Mouse (Mus musculus): ENCODE results near the gene Adgrf3. TPM values are rescaled to one million over a fixed set of nuclear protein-coding genes. Genes with fewer than 3 reads are reported as not detected.
"Not testable (repeated sequence)": the region's sequence is repeated elsewhere in the genome, so short reads cannot be mapped to it uniquely, and the experiment has no call there.

Adgrf3 gene
- 0.01 TPM in 1 of 2 replicates, not detected in the other for polyA plus RNA-seq (2012; rRNA removed)

DNA sequence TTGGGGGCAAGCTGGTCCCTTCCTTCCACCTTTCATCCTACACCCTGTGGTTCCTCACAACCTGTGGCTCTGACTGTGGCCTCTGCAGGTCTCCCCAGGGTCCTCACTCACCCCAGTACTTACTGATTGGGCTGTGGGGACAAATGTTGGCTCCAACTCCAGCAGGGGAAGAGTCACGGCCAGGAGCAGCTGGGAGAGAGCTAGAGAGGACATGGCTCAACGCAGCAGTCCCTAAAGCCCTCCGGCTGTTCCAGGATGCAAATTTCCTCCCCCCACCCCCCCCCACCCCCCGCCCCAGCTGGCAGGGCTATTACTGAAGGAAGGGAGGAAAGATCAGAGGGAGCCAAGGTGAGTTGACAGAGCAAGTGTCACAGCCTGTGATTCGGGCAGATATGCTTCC is at the start of gene Adgrf3:
Gene Adgrf3 (minus strand): TSS at position 230 of the 400 bp plus-strand sequence.
- DNase-seq (ENCODE audit: low spot score), result no peak

DNA sequence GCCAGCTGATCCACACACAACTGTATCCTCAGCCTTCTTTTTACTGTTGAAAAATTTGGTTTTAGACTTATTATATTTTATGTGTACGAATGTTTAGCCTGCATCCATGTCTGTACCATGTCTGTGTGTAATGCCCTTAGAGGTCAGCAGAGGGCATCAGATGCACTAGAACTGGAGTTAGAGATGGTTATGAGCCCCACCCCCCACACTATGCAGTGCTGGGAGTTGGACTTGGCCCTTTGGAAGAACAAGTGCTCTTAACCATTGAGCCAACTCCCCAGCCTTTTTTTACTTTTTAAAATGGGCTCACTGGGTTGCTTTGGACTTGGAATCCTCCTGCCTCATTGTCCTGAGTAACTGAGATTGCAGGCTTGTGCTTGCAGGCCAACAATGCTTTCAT is 42.1 kb upstream of the Adgrf3 start:
- no peak for DNase-seq (ENCODE audit: low spot score)

DNA sequence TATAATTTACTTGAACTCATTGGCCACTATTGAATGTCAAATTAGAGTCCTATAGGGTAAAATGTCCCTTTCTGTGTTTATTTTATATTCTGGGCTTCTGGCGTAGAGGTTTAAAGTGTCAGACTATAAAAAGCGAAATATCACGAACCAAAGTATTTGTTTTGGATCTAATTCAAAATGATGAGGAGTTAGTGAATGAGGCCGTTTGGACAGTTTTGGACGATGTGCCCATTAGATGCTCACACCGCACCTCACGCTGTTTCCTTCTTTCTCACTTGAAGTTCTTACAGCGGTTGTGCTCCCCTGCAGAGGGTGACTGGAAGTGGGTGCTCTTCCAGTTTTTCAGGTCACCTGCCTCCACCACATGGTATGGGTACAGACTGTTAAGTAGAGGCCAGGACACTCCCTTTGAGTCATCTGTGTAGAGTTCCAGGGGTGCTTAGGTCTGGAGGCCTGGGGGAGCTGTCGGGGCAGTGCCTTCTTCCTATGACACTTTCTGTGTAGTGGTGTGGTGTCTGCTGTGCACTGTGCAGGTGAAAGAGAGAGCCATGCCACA is 40.4 kb upstream of the Adgrf3 start:
- DNase-seq (ENCODE audit: low spot score), result no peak

DNA sequence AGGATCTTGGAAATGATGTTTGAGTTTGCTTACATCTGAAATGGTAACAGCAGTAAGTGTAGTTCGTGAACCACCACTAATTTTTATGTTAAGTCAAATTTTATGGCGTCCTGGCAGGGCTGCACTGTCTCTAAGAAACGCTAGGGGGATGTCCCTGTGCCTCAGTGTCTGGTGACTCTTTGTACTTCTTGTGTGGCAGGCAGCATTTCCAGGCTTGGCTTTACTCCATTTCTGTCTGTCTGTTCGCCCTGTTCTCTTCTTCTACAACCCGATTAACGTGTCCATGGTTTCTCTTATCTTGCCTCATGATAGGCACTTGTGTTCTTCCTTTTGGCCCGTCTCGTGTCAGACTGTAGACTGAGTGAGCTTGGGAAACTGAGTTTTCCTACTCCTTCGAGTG is 38.2 kb upstream of the Adgrf3 start:
- no peak for DNase-seq (ENCODE audit: low spot score)

DNA sequence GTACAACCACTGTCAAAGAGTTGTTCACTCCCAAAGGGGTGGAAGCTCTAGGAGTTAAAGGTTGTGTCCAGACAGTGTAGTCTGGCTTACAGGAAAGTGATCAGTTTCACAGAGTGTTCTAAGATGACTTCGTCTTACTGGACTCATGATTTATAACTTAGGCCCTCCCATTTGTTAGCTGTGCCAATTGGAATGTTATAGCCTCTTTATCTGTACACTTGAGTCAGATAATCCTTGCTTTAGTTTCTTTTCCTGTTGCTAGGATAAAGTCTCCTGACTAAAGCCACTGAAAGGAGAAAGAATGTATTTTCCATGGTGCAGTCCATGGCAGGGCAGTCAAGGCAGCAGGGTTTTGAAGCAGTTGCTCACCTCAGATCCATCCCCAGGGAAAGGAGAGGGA is 36.9 kb upstream of the Adgrf3 start:
- DNase-seq (ENCODE audit: low spot score), result no peak

DNA sequence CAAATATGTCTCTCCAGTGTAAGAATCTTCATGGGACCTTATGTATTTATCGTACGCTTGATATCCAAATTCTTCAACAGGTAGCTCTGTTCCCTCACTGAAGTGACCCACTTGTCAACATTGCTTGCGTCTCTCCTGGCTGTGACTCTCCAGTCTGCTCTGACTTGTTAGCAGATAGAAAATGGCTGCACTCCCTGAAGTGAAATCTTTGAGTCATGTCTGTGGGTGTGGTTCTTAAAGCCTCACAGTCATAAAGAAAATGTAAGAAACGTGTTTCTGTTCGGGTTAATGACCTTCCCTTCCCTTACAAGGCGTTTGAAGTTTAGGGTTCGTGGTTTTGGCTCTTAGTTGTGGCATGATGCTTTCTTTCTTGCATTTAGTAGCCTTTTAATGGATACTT is 35.0 kb upstream of the Adgrf3 start:
- no peak for DNase-seq (ENCODE audit: low spot score)

DNA sequence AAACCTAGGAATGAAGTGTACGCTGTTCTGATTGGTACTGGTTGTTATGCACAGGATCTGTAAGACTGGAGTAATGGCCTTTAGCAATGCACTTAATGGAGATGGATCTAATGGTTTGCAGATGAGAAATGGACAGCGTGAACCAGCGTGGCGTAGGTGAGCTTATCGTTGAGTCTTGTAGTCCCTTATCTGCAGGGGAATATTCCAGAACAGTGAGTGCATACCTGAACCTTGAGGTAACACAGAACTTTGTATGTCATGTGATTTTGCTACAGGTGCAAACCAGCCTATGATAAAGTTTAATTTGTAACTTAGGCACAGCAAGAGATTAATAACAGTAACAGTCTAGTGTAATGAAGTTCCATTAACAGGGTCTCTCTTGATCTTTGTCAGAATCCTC is 33.0 kb upstream of the Adgrf3 start:
- no peak for DNase-seq (ENCODE audit: low spot score)

DNA sequence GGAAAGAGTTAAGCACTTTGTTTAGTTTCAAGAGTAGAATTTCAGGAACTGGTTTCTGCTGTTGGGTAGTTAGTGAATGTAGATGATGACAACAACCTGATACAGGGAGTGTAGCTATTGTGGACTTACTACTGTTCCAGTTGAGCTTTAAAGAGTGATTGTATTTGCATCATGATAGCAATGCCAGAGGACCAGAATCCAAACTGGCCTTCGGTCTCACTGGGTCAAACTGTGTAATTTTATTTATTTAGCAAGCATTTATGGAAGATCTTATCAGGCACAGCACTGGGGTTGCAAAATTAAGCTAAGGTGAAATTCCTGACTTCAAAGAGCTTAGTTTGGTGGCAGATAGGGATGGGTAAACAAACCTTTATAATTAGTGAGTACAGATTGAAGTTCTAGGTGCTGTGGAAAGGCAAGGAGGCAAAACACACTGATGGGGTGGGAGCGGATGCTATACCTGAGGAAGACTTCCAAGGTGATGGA is 30.2 kb upstream of the Adgrf3 start:
- no peak for DNase-seq (ENCODE audit: low spot score)

DNA sequence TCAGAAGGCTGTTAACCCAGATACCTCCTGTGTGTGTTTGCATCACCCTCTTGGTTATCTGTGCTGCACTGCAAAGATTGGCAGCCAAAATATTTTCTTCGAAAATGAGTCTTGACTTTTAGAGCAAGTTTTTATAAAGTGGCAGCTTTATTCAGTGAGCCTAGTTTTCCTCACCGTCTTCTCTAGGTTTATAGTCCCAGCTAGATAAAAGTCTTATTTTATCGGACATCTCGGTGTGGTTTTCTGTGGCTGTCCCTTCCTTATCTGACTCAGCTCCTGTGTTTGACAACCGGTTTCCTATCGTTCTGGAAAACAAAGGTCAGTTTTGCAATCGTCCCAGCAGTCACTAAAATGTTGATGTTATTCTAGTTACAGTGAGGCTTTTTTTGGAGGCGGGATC is 28.5 kb upstream of the Adgrf3 start:
- no peak for DNase-seq (ENCODE audit: low spot score)

DNA sequence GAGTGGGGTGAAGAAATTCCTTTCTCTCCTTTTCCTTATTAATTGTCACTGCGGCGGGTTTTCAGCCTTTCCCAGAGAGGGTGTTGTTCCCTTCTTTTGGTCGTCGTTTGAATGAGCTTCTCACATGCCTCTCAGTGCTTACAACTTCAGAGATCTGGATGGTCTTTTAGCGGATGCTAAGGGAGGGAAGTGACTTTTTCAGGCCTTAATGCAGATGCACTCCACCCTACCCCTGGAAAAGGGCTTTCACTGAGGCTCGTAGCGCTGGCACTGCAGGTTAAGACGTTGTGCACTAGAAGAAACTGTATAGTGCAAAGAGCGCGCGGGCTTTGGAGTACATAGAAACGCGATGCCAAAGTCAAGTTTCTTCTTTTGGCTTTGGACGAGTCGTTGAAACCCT is 27.5 kb upstream of the Adgrf3 start:
- no peak for DNase-seq (ENCODE audit: low spot score)

DNA sequence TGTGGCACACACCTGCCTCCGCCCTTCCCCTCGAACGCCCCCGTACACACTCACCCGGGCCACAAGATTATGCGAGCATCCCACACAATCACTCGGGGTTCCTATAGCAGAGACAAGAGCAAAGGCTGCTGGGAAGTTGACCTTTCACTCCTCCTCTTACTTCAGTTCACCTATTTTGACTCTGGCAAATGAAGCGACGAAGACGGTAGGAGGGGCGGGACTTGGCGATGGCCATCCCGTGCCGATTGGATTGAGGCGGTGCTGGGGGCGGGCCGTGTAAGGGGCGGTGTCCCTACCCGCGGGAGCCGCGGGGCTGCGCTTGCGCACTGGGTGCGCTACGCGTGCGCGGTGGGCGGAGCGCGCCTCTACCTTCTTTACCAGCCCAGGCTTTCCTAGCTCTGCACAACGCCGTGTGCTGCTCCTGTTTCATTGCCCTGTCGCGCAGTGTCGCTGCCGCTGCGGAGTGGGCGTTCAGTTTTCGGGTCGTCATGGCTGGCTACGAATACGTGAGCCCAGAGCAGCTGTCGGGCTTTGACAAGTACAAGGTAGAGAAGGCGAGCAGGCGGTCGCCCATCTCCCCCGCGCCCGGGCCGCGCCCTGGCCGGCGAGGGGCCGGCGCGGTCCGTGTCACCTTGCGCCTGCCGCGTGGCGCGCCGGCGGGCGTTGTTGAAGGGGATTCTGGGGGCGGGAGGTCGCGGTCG is 26.9 kb upstream of the Adgrf3 start, which contains the start of gene Selenoi:
Gene Selenoi (plus strand): TSS at position 311 of the 701 bp plus-strand sequence.
- peak; percentile 88 for DNase-seq (ENCODE audit: low spot score)

DNA sequence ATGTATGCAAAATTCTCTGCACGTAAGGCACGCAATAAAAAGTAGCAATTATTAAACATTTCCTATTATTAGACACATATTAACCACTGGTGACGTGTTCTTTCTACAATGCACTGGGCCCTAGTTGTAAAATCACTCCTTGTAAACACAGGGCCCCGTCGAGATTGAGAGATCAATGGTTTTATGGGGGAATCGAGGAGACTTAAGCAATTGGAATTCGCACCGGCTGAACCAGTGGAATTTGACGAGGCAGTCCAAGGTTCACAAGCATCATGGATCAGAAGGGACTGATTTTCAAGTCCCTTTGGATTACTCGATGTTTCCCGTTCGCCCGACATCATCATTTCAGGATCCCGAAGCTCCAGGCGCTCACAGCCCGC is 26.4 kb upstream of the Adgrf3 start:
- DNase-seq (ENCODE audit: low spot score), result no peak

DNA sequence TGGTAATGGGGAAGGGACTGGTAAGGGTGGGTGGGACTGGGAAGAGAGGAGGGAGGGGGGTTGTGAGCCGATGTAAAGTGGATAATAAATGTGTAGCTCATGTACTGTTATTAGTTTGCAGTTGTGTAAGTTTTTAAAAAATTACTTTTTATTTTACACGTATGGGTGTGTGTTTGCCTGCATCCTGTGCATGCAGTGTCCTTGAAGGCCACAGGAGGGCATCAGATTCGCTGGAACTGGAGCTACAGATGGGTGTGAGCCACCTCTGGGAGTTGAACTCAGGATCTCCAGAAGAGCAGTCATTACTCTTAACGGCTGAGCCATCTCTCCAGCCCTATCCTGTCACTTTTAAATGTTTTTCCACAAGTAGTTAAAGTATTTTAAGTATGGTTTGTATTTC is 25.4 kb upstream of the Adgrf3 start:
- no peak for DNase-seq (ENCODE audit: low spot score)

DNA sequence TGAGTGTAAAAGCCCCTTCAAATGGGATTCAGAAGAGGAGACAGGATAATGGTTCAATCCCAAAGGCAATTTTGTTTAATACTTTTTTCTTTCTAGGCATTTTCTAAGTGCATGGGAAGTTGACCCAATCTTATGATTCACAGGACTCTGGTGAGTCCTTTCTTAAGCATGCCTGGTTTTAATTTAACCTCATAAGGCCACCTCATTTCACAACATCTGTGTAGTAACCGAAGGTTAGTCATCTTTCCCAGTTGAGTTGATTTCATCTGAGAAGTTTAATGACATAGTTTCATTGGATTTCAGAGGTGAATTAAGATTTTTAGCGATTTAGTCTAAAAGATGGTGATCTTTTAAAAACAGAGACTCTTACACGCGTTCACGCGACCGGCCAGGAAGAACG is 17.2 kb upstream of the Adgrf3 start:
- no peak for DNase-seq (ENCODE audit: low spot score)

DNA sequence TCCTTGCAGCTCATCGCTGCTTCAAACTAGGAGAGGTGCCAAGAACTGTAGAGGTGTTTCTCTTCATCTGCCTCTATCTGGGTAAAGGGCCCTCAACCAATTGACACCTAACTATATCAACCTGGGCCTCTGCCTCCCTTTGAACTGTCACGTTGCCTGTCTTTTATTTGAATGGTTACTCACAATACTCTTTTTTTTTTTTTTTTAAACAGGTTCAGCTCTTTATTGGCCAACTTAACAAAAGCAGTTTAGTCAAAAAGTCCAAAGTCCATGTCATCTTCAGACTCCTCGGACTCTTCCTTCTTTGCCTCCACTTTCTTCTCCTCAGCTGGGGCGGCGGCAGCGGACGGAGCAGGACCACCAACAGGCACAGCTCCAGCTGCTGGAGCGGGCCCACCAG is 15.1 kb upstream of the Adgrf3 start:
- no peak for DNase-seq (ENCODE audit: low spot score)

DNA sequence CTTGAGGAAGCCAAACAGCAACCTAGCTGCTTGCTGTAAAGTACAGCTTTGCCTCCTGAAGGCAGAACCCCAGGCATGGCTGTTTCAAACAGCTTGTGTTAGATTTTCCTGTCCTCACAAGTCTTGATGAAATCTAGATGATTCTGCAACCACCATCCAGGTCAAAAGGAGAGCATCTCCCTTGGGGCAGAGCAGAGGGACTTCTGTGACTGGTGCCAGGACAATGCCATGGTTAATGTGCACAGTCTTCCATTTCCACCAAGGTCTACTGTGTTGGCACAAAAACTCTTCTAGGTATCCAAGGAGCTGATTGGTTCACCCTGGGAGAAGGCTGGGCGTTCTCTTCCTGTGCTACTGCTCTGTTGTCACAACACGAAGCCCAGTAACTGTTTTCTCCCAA is 14.2 kb upstream of the Adgrf3 start:
- DNase-seq (ENCODE audit: low spot score), result no peak

DNA sequence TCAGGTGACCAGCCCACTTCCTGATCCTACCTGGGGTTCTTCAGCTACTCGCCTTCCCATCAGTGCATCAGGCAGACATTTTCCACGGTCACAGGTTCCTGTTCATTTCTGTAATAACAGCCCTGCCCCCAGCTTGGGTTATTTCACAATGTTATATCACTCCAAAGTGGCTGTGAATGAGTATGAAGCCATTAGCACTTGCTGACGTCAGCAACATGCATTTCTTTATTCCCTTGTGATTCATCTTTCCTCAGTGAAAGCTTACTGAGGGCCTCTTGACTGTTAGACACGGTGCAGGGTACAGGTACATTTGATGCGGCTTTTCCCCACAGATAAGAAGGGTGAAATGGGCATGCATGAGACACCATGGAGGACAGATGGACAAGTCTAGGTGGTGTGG is 10.4 kb upstream of the Adgrf3 start:
- DNase-seq (ENCODE audit: low spot score), result no peak

DNA sequence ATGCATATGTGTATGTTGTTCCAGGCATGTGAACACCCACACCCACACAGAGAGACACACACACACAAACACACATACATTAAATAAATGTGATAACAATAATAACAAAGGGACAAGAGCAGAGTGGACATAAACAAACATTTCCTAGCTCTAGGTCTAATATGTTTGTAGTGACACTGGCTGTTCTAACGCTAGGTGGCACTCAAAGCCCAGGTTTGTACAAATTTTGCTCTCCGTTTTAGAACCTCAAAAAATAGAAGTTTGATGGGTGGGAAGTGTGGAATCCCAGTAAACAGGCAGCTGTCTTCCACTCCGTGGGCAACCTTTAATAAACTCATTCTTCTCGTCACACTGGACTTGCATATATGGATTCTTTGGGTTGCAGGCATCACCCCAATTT is 9.4 kb upstream of the Adgrf3 start:
- DNase-seq (ENCODE audit: low spot score), result no peak

DNA sequence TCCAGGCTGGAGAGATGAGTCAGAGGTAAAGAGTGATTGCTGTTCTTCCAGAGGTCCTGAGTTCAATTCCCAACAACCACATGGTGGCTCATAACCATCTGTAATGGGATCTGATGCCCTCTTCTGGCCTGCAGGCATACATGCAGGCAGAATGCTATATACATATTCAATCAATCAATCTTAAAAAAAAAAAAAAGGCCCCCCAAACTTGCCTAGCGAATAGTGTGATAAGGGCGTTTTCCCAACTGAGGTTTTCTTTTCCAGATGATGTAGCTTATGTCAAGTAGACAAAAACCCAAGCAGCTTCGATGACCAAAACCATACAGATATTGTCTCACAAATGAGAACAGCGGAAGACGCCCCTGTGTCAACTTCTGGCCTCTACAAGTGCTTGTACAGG is 5.2 kb upstream of the Adgrf3 start:
- DNase-seq (ENCODE audit: low spot score), result not testable (repeated sequence)

DNA sequence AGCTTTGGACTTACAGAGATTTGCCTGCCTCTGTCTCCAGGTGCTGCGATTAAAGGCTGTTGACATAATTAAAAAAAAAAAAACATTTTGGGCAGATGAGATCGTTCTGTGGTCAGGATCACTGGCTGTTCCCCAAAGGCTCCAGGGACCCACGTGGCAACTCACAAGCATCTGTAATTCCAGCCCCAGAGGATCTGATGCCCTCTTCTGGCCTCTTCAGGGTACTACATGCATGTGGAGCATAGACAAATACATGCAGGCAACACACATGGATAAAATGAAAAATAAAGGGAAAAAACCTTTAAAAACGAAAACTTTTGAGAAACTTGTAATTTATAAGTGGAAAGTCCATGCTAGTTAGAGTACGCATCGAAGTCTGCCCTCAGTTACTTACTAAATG is 1.8 kb upstream of the Adgrf3 start:
- no peak for DNase-seq (ENCODE audit: low spot score)

DNA sequence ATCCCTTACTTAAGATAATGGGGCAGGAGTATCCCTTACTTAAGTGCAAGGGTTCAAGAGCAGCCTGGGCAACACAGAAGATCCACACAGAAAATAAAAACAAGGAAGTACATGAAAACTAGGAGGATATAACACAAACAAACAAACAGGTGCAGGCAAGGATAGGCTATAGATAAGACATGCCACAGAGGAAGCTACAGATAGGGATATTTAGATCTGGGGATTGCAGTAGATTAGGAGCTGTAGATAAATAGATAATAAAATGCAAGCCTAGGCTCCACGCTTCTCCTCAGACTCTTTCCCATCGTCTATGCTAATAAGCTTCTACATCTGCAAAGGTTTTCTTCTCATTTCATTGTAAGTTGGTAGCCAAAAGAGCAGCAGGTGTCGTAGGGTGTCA is 488 bp downstream of the Adgrf3 start:
- no peak for DNase-seq (ENCODE audit: low spot score)

DNA sequence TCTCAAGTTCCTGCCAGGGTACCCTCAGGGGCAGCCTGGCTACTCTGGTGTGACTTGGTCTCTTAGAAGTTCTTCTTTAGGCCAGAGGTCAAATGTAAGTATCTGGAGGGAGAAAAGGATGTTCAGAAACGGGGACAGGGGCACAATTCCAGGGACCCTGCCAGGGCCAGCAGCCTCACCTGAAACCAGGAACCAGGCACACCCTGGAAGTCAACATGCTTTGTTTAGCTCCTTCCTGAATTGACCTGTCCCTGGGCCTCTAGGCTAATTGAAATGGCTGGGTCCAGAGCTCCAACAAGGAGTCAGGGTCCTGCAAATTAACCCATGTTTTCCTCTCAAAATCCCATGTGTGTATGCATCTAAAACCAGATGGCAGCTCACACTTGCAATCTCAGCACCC is 1.1 kb downstream of the Adgrf3 start:
- no peak for DNase-seq (ENCODE audit: low spot score)

DNA sequence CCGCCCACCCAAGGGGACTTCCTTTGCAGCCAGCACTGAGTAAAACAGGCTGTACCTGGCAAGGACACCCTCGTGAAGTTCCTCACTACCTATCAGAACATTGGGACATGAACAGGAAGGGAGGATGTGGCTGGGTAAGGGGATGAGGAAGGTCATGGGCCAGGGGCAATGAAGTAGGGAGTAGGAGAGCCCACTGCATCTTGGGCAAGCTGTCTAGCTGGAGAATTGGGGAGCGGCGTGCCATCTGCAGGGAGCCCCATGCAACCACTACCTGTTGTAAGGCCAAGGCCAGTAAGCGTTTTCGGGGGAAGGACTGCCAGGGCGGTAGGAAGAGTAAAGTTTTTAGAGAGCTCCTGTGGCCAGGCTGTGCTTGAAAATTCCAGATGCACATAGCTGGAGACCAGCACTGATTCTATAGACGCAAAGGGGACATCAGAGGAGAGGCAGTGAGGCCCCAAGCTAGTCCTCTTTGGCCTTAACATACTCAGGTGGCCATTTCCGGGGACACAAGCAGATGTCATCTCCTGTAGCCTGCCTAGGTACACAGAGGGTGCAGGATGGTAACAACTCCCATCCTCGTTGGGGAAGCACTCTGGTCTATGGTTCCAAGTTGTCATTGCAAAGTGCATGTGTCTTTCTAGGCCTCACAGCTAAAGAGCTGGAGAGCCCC is 2.2 kb downstream of the Adgrf3 start:
- no peak for DNase-seq (ENCODE audit: low spot score)

Data from urinary bladder, adult 2 months (tissue).